Mouse (Mus musculus): Measurements from ENCODE around the gene Cd79a. TPM values are rescaled to one million over a fixed set of nuclear protein-coding genes. Genes with fewer than 3 reads are reported as not detected.
A peak's percentile ranks its signal among the peaks of the same experiment; 100 is the strongest.

The Cd79a gene
- polyA plus RNA-seq, 1 experiment from 2014 or later: 0.28 TPM

DNA sequence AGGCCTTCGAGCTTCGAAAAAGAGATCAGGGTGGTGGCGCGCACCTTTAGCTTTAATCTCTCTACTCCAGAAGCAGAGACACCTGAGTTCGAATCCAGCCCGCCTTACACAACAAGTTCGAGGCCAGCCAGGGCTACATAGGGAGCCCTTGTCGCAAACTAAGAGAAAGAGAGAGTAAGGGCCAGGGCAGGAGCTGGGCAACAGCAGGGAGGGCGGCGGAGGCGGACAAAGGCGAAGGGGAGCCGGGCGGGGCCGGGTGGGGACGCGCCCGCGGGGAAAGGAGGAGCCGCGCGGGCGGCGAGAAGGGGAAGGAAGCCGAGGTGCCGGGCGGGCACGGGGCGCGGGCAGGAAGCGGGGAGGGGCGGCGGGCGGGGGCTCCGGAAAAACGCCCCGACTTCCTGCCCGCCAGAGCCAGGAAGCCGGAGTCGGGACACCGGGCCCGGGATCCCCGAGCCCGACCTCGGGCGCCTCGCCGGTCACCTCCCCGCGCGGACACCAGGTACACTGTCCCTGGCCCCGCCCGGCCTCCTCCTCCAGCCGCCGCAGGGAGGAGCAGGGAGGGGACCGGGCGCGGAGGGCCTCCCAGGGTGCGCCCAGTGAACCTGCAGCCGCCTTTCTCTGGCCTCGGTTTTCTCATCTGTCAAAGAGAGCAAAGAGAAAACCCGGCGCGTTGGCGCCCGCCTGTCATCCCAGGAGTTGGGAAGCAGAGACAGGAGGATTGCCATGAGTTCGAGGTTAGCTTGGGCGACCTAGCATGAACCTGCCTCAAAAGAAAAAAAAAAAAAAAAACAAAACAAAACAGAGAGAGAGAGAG, 5.7 kb downstream of the Cd79a start, which contains the start of gene Arhgef1:
Gene Arhgef1, plus strand, starts transcription at position 283 of the 814 bp plus-strand sequence.
- H3K9ac ChIP-seq (replicated peaks; ENCODE audit: low read length): peak within 1 kb of the TSS; percentile 69
- H3K4me1 ChIP-seq (ENCODE audit: control insufficient read depth, insufficient read depth, low read length): peaks cover 14% of the 10 kb centered on the region
- ATAC-seq (ENCODE audit: low FRiP score, low TSS enrichment) (no peak), DNase-seq (peak; percentile 52)
- peak within 1 kb of the TSS; percentile 60 for H3K4me3 ChIP-seq (replicated peaks; ENCODE audit: low read depth, low read length)
- peak within 1 kb of the TSS; percentile 60 for H3K27ac ChIP-seq (replicated peaks; ENCODE audit: low read depth, low read length)
- H3K9me3 ChIP-seq (ENCODE audit: control insufficient read depth, low read length): no peaks in the 10 kb centered on the region
- 6% methylated on average over 66 of the region's 68 CpGs for WGBS
- peak within 1 kb of the TSS; percentile 83 for H3K4me2 ChIP-seq (ENCODE audit: low read length)
- no peaks in the 10 kb centered on the region for H3K27me3 ChIP-seq (ENCODE audit: control insufficient read depth, insufficient read depth, low read length)
- peaks cover 4% of the 10 kb centered on the region; the same call in 1 of the 2 replicates for H3K36me3 ChIP-seq (ENCODE audit: control insufficient read depth, insufficient read depth, low read length)

DNA sequence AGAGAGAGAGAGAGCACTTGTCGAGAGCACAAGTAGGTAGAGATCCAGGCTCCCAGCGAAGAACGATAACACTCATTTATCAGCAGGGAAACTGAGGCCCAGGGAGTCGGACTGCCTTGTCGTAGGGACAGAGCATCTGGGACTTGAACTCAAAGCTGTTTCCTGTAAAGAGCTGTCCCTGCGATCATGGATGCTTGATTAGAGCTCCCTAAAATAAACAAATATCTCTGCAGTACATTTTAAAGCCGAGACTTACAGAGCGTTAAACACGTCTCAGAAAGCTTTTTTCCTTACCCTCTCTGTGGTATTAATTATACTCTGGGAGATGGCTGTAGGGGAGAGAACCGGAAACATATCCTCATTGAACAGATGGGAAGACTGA, 6.3 kb downstream of the Cd79a start:
- DNase-seq: no peak
- peak overlapping the region; percentile 69; the same call in 1 of the 2 replicates for H3K9ac ChIP-seq (replicated peaks; ENCODE audit: low read length)
- no peak for ATAC-seq (ENCODE audit: low FRiP score, low TSS enrichment)
- H3K27me3 ChIP-seq (ENCODE audit: control insufficient read depth, insufficient read depth, low read length): no peaks in the 10 kb centered on the region
- 0 out of 2 replicates have a peak overlapping the region, but pooled peaks have one; percentile 60 for H3K27ac ChIP-seq (replicated peaks; ENCODE audit: low read depth, low read length)
- 44% methylated on average over 10 of the region's 10 CpGs for WGBS
- H3K9me3 ChIP-seq (ENCODE audit: control insufficient read depth, low read length): no peaks in the 10 kb centered on the region
- H3K36me3 ChIP-seq (ENCODE audit: control insufficient read depth, insufficient read depth, low read length): peaks cover 10% of the 10 kb centered on the region
- peaks cover 14% of the 10 kb centered on the region for H3K4me1 ChIP-seq (ENCODE audit: control insufficient read depth, insufficient read depth, low read length)
- H3K4me2 ChIP-seq (ENCODE audit: low read length): peak overlapping the region; percentile 83
- H3K4me3 ChIP-seq (replicated peaks; ENCODE audit: low read depth, low read length): peak overlapping the region; percentile 60

DNA sequence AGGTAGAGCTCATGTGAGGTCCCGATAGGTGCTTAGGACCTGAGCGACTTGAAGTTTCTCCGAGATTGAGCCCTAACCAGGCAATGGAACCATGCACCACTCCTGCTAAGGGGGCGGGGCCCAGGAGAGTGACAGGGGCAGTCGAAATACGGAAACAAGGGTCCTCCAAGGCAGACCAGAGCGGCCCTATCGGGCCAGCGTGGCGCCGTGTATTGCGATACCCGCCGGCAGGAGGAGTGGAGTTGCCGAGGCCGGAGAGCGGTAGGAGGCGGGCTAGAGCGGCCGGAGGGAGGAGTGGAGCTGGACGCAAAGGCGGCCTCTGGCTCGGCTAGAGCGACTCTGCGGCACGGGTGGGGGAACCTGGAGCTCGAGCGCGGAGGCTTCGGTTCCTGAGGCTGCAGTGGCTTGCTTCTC, 6.9 kb downstream of the Cd79a start:
- H3K4me2 ChIP-seq (ENCODE audit: low read length): peak overlapping the region; percentile 83
- ATAC-seq (ENCODE audit: low FRiP score, low TSS enrichment) (peak; percentile 96), DNase-seq (peak; percentile 98)
- peak overlapping the region; percentile 60 for H3K4me3 ChIP-seq (replicated peaks; ENCODE audit: low read depth, low read length)
- peak overlapping the region; percentile 79 for H3K27ac ChIP-seq (replicated peaks; ENCODE audit: low read depth, low read length)
- H3K9me3 ChIP-seq (ENCODE audit: control insufficient read depth, low read length): no peaks in the 10 kb centered on the region
- H3K4me1 ChIP-seq (ENCODE audit: control insufficient read depth, insufficient read depth, low read length): peaks cover 14% of the 10 kb centered on the region
- H3K36me3 ChIP-seq (ENCODE audit: control insufficient read depth, insufficient read depth, low read length): peaks cover 15% of the 10 kb centered on the region
- no peaks in the 10 kb centered on the region for H3K27me3 ChIP-seq (ENCODE audit: control insufficient read depth, insufficient read depth, low read length)
- under 1% methylated on average over 30 of the region's 30 CpGs for WGBS
- H3K9ac ChIP-seq (replicated peaks; ENCODE audit: low read length): peak overlapping the region; percentile 73

DNA sequence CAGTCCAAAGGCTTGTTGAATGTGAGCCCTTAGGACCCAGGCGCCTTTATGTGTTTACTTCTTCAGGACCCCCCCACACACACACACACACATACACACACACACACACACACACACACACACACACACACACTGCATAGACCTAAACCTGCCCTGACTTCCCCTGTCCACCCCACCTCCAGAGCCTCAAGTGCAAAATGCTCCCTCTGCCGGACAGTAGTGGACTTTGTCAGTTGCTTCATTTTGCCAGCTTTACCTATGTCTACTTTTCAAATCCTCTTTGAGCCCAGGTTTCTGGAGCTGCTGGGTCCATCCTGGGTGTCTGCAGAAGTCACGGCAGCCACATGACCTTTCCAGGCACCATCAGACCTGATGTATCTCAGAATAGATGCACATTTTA, 7.8 kb downstream of the Cd79a start:
- H3K27ac ChIP-seq (replicated peaks; ENCODE audit: low read depth, low read length): peak overlapping the region; percentile 79; the same call in 1 of the 2 replicates
- no peaks in the 10 kb centered on the region for H3K9me3 ChIP-seq (ENCODE audit: control insufficient read depth, low read length)
- H3K4me1 ChIP-seq (ENCODE audit: control insufficient read depth, insufficient read depth, low read length): peaks cover 14% of the 10 kb centered on the region
- 22% methylated on average over 3 of the region's 3 CpGs for WGBS
- H3K27me3 ChIP-seq (ENCODE audit: control insufficient read depth, insufficient read depth, low read length): no peaks in the 10 kb centered on the region
- ATAC-seq (ENCODE audit: low FRiP score, low TSS enrichment): 0 out of 2 replicates have a peak, but pooled peaks have one; percentile 24
- H3K4me3 ChIP-seq (replicated peaks; ENCODE audit: low read depth, low read length): peak overlapping the region; percentile 60
- peak; percentile 83 for DNase-seq
- peaks cover 18% of the 10 kb centered on the region for H3K36me3 ChIP-seq (ENCODE audit: control insufficient read depth, insufficient read depth, low read length)
- peak overlapping the region; percentile 73 for H3K9ac ChIP-seq (replicated peaks; ENCODE audit: low read length)
- peak overlapping the region; percentile 83 for H3K4me2 ChIP-seq (ENCODE audit: low read length)

DNA sequence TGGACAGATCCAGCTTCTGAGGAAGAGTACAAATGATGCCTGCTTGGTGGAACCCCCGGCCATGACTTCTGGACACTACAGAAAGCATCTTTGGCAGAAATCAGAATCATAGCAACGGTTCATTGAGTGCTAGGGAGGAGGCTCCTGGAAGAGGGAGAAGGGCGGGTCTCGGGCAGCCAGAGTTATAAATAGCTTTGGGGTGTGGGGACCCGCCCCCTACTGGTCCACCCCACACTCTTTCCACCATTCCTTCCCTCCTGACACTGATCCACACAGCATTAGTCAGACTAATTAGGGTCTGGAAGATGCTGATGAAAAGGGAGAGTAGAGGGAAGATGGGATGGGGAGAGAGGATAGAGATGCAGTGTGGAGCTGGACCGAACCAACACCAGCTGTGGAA, 9.4 kb downstream of the Cd79a start:
- no peak overlapping the region for H3K27ac ChIP-seq (replicated peaks; ENCODE audit: low read depth, low read length)
- no peaks in the 10 kb centered on the region for H3K27me3 ChIP-seq (ENCODE audit: control insufficient read depth, insufficient read depth, low read length)
- H3K4me2 ChIP-seq (ENCODE audit: low read length): no peak overlapping the region
- H3K4me1 ChIP-seq (ENCODE audit: control insufficient read depth, insufficient read depth, low read length): peaks cover 14% of the 10 kb centered on the region
- no peak for ATAC-seq (ENCODE audit: low FRiP score, low TSS enrichment)
- no peak overlapping the region for H3K9ac ChIP-seq (replicated peaks; ENCODE audit: low read length)
- peaks cover 25% of the 10 kb centered on the region for H3K36me3 ChIP-seq (ENCODE audit: control insufficient read depth, insufficient read depth, low read length)
- 49% methylated on average over 6 of the region's 6 CpGs for WGBS
- DNase-seq: no peak
- H3K9me3 ChIP-seq (ENCODE audit: control insufficient read depth, low read length): no peaks in the 10 kb centered on the region
- H3K4me3 ChIP-seq (replicated peaks; ENCODE audit: low read depth, low read length): no peak overlapping the region

DNA sequence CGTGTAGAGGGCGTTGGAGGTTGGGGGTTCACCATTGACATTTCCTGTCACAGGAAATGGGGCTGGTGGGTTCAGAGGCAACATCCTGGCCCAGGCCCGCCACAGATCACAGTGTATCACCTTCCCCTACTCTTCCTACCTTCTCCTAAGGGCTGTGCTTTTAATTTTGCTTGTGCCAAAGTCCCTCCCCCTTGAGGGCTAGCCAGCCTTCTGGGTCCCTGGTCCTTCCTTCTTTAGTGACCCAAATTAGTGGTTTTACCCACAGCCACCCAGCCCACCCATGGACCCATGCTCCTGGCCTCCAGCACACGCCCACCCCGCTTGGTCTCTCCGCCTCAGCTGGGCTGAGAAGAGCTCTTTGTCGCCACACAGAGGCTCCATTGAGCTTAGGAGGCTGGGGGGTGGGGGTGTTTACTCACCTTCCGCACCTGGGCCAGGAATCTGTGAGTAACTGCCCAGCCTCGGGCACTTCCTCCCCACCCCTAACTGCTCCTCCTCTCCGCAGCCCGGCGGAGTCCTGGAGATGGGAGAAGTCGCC, 10.1 kb downstream of the Cd79a start:
- Histone ChIP-seq H3K9me3 (ENCODE audit: control insufficient read depth, low read length) (no peaks in the 10 kb centered on the region), H3K4me3 (replicated peaks; ENCODE audit: low read depth, low read length) (no peak overlapping the region), H3K27me3 (ENCODE audit: control insufficient read depth, insufficient read depth, low read length) (no peaks in the 10 kb centered on the region), H3K36me3 (ENCODE audit: control insufficient read depth, insufficient read depth, low read length) (peaks cover 33% of the 10 kb centered on the region), H3K4me2 (ENCODE audit: low read length) (no peak overlapping the region), H3K9ac (replicated peaks; ENCODE audit: low read length) (no peak overlapping the region; the same call in 1 of the 2 replicates), H3K27ac (replicated peaks; ENCODE audit: low read depth, low read length) (no peak overlapping the region), H3K4me1 (ENCODE audit: control insufficient read depth, insufficient read depth, low read length) (peaks cover 14% of the 10 kb centered on the region)
- DNase-seq (no peak), ATAC-seq (ENCODE audit: low FRiP score, low TSS enrichment) (no peak)
- 38% methylated on average over 13 of the region's 13 CpGs for WGBS

DNA sequence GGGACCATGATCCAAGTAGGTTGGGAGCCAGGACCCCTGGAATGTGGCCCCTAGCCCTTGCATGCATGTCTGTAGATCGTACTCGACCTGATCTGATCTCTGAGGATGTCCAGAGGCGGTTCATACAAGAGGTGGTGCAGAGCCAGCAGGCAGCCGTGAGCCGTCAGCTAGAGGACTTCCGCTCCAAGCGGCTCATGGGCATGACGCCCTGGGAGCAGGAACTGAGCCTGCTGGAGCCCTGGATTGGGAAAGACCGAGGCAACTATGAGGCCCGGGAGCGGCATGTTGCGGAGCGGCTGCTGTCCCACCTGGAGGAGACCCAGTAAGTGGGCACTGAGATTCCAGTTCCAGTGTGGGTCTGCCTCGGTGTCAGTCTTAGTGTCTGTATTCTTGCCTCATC, 15.3 kb downstream of the Cd79a start:
- 92% methylated on average over 14 of the region's 14 CpGs for WGBS
- Histone ChIP-seq H3K9ac (replicated peaks; ENCODE audit: low read length) (no peak overlapping the region), H3K27me3 (ENCODE audit: control insufficient read depth, insufficient read depth, low read length) (no peaks in the 10 kb centered on the region), H3K27ac (replicated peaks; ENCODE audit: low read depth, low read length) (no peak overlapping the region), H3K4me3 (replicated peaks; ENCODE audit: low read depth, low read length) (no peak overlapping the region), H3K4me1 (ENCODE audit: control insufficient read depth, insufficient read depth, low read length) (no peaks in the 10 kb centered on the region), H3K4me2 (ENCODE audit: low read length) (no peak overlapping the region), H3K9me3 (ENCODE audit: control insufficient read depth, low read length) (no peaks in the 10 kb centered on the region), H3K36me3 (ENCODE audit: control insufficient read depth, insufficient read depth, low read length) (peaks cover 54% of the 10 kb centered on the region)
- ATAC-seq (ENCODE audit: low FRiP score, low TSS enrichment) (no peak), DNase-seq (no peak)

DNA sequence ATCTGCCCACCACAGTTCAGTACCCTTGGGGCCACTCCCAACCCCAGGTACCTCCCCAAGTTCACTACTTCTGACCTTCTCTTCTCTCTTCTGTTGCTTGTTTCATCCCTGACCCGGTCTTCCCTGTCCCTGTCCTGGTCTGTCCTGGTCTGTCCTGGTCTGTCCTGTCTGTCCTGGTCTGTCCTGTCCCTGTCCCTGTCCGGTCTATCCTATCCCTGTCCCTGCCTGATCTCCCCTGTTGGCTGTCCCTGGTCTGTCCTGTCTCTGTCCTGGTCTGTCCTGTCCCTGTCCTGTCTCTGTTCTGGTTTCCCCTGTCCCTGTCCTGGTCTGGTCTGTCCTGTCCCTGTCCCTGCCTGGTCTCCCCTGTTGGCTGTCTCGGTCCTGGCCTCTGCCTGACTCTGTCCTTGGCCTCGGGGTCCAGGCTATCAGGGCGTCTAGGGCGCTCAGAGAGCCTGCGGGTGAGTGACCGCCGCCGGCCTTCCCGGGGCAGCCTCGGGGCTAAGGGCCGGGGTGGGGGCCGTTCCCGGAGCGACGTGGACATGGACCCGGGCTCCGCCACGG, 21.7 kb downstream of the Cd79a start:
- Histone ChIP-seq H3K4me3 (replicated peaks; ENCODE audit: low read depth, low read length) (no peak overlapping the region), H3K4me2 (ENCODE audit: low read length) (no peak overlapping the region), H3K27me3 (ENCODE audit: control insufficient read depth, insufficient read depth, low read length) (no peaks in the 10 kb centered on the region), H3K9ac (replicated peaks; ENCODE audit: low read length) (no peak overlapping the region), H3K9me3 (ENCODE audit: control insufficient read depth, low read length) (no peaks in the 10 kb centered on the region), H3K27ac (replicated peaks; ENCODE audit: low read depth, low read length) (no peak overlapping the region), H3K36me3 (ENCODE audit: control insufficient read depth, insufficient read depth, low read length) (peaks cover 68% of the 10 kb centered on the region), H3K4me1 (ENCODE audit: control insufficient read depth, insufficient read depth, low read length) (no peaks in the 10 kb centered on the region)
- DNase-seq (no peak), ATAC-seq (ENCODE audit: low FRiP score, low TSS enrichment) (peak; percentile 24; the same call in 1 of the 2 replicates)
- 91% methylated on average over 20 of the region's 20 CpGs for WGBS
